Mouse (Mus musculus): Measurements from ENCODE around the gene Gm20479. TPM values are rescaled to one million over a fixed set of nuclear protein-coding genes. Genes with fewer than 3 reads are reported as not detected.

The Gm20479 gene
- polyA plus RNA-seq, 1 experiment from 2014 or later = not detected

DNA sequence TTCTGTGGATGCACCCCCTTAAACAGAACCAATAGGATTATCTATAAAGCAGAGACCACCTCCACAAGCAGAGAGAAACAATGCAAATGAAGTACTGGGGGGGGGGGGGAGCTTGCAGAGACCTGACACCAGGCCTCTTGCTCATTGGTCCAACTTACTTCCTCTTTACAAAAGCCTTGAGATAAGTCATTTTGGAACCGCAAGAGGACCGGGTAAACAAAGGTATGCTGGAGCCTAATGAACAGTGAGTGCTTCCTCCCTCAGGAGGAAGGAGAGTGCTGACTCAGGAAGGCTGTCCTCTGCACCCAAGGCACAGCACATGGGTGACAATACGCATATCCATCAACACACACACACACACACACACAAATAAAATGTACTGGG lies 368 bp upstream of the Gm20479 start:
- WGBS = 24% methylated on average over 3 of the region's 3 CpGs

DNA sequence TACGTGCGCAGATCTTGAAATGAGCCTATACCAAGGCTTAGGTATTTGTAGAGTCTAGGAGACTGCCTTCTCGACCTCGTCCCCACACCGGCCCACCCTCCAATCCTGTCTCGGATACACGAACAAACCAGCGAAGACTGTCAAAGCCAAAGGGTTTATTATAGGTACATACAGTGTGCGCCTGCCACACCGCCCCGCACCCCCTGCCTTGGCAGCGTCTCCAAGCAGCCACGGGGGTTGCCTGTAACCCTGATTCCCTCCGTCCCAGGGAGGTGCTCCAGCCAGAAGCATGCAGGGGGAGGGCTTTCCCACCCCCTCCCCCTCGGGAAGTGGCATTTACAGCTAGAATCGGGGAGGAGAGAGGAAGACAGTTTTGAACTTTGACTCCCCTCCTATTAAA lies 971 bp downstream of the Gm20479 start:
- Histone ChIP-seq H3K9me3 (ENCODE audit: control insufficient read depth, low read length) (no peaks in the 10 kb centered on the region), H3K27me3 (replicated peaks; ENCODE audit: control insufficient read depth, insufficient read depth, low read length) (no peaks in the 10 kb centered on the region), H3K4me3 (ENCODE audit: low read length) (peak overlapping the region; percentile 74), H3K4me2 (ENCODE audit: low read depth, low read length) (peak overlapping the region; percentile 81), H3K4me1 (ENCODE audit: control insufficient read depth, insufficient read depth, low read length) (peaks cover 28% of the 10 kb centered on the region), H3K27ac (ENCODE audit: low read length) (peak overlapping the region; percentile 89), H3K36me3 (ENCODE audit: control insufficient read depth, insufficient read depth, low read length) (peaks cover 8% of the 10 kb centered on the region; the same call in 1 of the 2 replicates), H3K9ac (ENCODE audit: low read depth, low read length) (peak overlapping the region; percentile 66)
- 1% methylated on average over 16 of the region's 16 CpGs for WGBS
- ATAC-seq = peak; percentile 54

More for the DNA sequence above, 368 bp upstream of the Gm20479 start:
- Histone ChIP-seq H3K9ac (ENCODE audit: low read depth, low read length) (no peak overlapping the region), H3K27ac (ENCODE audit: low read length) (peak overlapping the region; percentile 89), H3K27me3 (replicated peaks; ENCODE audit: control insufficient read depth, insufficient read depth, low read length) (0 out of 2 replicates have a peak, but pooled peaks cover 3% of the 10 kb centered on the region), H3K9me3 (ENCODE audit: control insufficient read depth, low read length) (no peaks in the 10 kb centered on the region), H3K4me1 (ENCODE audit: control insufficient read depth, insufficient read depth, low read length) (peaks cover 28% of the 10 kb centered on the region), H3K4me3 (ENCODE audit: low read length) (no peak overlapping the region; the same call in 1 of the 2 replicates), H3K36me3 (ENCODE audit: control insufficient read depth, insufficient read depth, low read length) (no peaks in the 10 kb centered on the region), H3K4me2 (ENCODE audit: low read depth, low read length) (peak overlapping the region; percentile 81)
- no peak for ATAC-seq

DNA sequence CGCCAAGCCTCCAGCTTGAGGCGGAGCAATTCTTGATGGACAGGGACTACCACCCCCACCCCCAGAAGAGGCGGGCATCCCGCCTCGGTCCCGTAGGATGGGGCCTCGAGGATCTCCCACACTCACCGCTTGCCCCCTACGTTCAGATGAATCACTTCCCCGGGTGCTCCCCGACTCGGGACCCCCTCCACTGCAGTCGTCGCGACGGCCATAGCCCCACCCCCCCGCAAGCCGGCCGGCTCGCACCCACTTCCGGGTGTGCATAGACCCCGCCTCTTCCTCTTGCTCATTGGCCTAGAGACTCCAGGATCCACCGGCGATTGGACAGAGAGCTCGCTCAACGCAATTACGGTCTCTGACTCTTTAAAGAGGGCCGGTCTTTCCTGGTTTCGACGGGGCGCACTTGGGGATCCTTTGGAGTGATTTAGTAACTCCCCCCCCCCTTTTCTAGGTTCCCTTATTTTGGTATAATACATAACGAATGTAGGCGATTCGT lies 1.4 kb downstream of the Gm20479 start, which contains the start of gene Shkbp1:
Gene Shkbp1 (minus strand): TSS at position 275 of the 496 bp plus-strand sequence.
- peak within 1 kb of the TSS; percentile 87 for H3K4me2 ChIP-seq (ENCODE audit: low read depth, low read length)
- H3K9me3 ChIP-seq (ENCODE audit: control insufficient read depth, low read length) = no peaks in the 10 kb centered on the region
- WGBS = under 1% methylated on average over 34 of the region's 34 CpGs
- peaks cover 24% of the 10 kb centered on the region for H3K4me1 ChIP-seq (ENCODE audit: control insufficient read depth, insufficient read depth, low read length)
- H3K9ac ChIP-seq (ENCODE audit: low read depth, low read length) = peak within 1 kb of the TSS; percentile 72
- peak within 1 kb of the TSS; percentile 89 for H3K27ac ChIP-seq (ENCODE audit: low read length)
- H3K36me3 ChIP-seq (ENCODE audit: control insufficient read depth, insufficient read depth, low read length) = peaks cover 8% of the 10 kb centered on the region; the same call in 1 of the 2 replicates
- ATAC-seq = peak; percentile 93
- H3K27me3 ChIP-seq (replicated peaks; ENCODE audit: control insufficient read depth, insufficient read depth, low read length) = no peaks in the 10 kb centered on the region
- peak within 1 kb of the TSS; percentile 74 for H3K4me3 ChIP-seq (ENCODE audit: low read length)

DNA sequence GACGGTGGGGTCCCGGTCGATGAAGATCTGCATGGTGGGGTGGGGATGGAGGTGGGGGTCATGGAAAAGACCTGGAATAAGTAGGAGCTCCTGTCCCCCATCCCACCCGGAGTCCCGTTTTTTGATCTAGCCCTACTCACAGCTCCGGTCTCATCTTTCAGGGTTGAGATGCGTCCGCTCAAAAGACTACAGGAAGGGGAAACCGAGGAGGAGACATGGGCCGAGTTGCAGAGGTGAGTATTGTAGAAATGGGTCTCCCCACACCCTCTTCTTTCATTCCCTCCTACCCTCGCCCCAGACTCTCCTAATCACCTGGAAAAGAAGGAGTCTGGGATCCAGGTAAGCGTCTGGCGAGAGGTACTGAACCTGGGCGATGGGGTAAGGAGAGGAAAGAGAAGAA lies 2.0 kb downstream of the Gm20479 start:
- peaks cover 24% of the 10 kb centered on the region for H3K4me1 ChIP-seq (ENCODE audit: control insufficient read depth, insufficient read depth, low read length)
- no peaks in the 10 kb centered on the region for H3K27me3 ChIP-seq (replicated peaks; ENCODE audit: control insufficient read depth, insufficient read depth, low read length)
- ATAC-seq = no peak
- peaks cover 8% of the 10 kb centered on the region; the same call in 1 of the 2 replicates for H3K36me3 ChIP-seq (ENCODE audit: control insufficient read depth, insufficient read depth, low read length)
- H3K4me3 ChIP-seq (ENCODE audit: low read length) = peak overlapping the region; percentile 74
- H3K27ac ChIP-seq (ENCODE audit: low read length) = no peak overlapping the region
- H3K9ac ChIP-seq (ENCODE audit: low read depth, low read length) = peak overlapping the region; percentile 72
- H3K4me2 ChIP-seq (ENCODE audit: low read depth, low read length) = peak overlapping the region; percentile 87
- 6% methylated on average over 14 of the region's 14 CpGs for WGBS
- no peaks in the 10 kb centered on the region for H3K9me3 ChIP-seq (ENCODE audit: control insufficient read depth, low read length)

DNA sequence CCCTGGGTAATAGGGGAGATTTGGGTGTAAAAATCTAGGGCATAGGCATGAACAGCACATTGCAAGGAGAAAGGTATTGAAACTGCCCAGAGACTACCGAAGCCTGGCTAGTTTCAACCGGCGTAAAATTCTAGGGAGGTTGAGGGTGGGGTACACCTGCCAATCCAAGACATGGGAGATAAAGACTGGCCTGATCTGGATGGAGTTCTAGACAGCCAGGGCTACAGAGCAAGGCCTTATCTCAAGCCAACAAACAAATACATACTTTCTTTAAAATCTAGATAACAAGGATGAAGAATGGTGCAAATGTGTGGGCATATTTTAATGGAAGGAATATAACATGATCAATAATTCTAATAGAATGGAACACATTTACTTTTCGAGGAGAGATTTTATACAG lies 2.4 kb downstream of the Gm20479 start:
- Histone ChIP-seq H3K9me3 (ENCODE audit: control insufficient read depth, low read length) (no peaks in the 10 kb centered on the region), H3K4me2 (ENCODE audit: low read depth, low read length) (peak overlapping the region; percentile 87), H3K9ac (ENCODE audit: low read depth, low read length) (peak overlapping the region; percentile 72; the same call in 1 of the 2 replicates), H3K27me3 (replicated peaks; ENCODE audit: control insufficient read depth, insufficient read depth, low read length) (no peaks in the 10 kb centered on the region), H3K4me3 (ENCODE audit: low read length) (peak overlapping the region; percentile 74), H3K36me3 (ENCODE audit: control insufficient read depth, insufficient read depth, low read length) (peaks cover 8% of the 10 kb centered on the region; the same call in 1 of the 2 replicates), H3K4me1 (ENCODE audit: control insufficient read depth, insufficient read depth, low read length) (peaks cover 24% of the 10 kb centered on the region), H3K27ac (ENCODE audit: low read length) (no peak overlapping the region)
- WGBS = 56% methylated on average over 4 of the region's 4 CpGs
- no peak for ATAC-seq

DNA sequence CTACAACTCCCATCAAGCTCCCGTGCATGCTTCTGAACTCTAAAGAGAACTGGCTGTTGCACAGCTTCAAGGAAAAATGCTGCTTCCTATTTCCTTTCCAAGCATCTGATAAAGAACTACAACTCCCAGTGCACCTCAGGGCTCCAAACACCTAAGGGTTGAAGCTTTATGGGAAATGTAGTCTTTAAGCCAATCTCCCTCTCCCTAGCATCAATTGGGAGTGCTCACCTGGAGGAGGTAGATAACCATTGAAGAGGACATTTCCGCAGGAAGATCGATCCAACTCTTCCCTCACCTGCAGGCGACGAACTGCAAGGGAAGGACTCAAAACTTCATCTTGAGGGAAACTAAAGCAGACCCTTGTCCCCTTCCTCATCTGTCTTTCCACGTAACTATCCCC lies 3.1 kb downstream of the Gm20479 start:
- peak; percentile 43 for ATAC-seq
- 30% methylated on average over 6 of the region's 6 CpGs for WGBS

DNA sequence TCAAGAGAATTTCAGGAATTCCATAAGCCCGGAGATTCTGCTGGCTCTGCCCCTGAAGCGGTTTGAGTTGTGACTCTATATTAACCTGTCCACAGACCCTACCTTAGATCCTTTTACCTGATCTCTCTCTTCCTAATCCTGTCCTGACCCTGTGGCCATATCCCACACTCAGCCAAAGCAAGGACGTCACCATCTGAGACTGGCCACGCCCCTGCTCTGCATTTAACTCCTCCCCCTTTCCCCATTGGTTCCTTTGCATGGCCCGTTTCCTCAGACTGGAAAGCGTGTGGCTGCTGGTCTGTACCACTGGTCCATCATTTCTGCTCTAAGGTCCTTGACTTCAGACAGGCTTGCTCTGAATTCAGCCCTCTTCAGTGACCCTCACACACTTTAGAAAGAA lies 11.8 kb downstream of the Gm20479 start:
- 24% methylated on average over 6 of the region's 6 CpGs for WGBS
- Histone ChIP-seq H3K36me3 (ENCODE audit: control insufficient read depth, insufficient read depth, low read length) (peaks cover 10% of the 10 kb centered on the region; the same call in 1 of the 2 replicates), H3K4me2 (ENCODE audit: low read depth, low read length) (no peak overlapping the region)

More for the DNA sequence above, 3.1 kb downstream of the Gm20479 start:
- H3K4me1 ChIP-seq (ENCODE audit: control insufficient read depth, insufficient read depth, low read length) = peaks cover 24% of the 10 kb centered on the region
- no peak overlapping the region for H3K4me3 ChIP-seq (ENCODE audit: low read length)
- peaks cover 8% of the 10 kb centered on the region; the same call in 1 of the 2 replicates for H3K36me3 ChIP-seq (ENCODE audit: control insufficient read depth, insufficient read depth, low read length)
- H3K4me2 ChIP-seq (ENCODE audit: low read depth, low read length) = peak overlapping the region; percentile 36
- H3K9me3 ChIP-seq (ENCODE audit: control insufficient read depth, low read length) = no peaks in the 10 kb centered on the region
- H3K27me3 ChIP-seq (replicated peaks; ENCODE audit: control insufficient read depth, insufficient read depth, low read length) = no peaks in the 10 kb centered on the region
- H3K9ac ChIP-seq (ENCODE audit: low read depth, low read length) = no peak overlapping the region
- no peak overlapping the region for H3K27ac ChIP-seq (ENCODE audit: low read length)

DNA sequence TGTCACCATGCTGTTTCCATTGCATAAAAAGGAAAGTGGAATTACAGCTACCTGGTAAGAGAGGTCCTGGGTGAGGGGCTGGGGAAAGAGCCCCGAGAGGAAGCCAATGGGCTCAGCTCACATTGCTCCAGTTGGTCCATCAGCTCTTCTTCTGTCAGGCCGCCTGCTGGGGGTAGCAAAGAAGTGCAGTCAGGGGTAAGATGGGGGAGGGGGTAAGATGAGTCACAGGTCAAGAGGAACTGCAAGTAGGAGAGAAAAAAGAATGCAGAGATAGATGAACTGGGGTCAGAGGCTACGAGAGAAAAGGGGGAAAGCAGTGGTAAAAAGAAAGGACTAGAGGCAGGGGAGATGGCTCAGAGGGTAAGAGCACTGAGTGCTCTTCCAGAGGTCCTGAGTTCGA lies 14.6 kb downstream of the Gm20479 start:
- no peak overlapping the region for H3K27ac ChIP-seq (ENCODE audit: low read length)
- peaks cover 10% of the 10 kb centered on the region; the same call in 1 of the 2 replicates for H3K36me3 ChIP-seq (ENCODE audit: control insufficient read depth, insufficient read depth, low read length)
- H3K4me3 ChIP-seq (ENCODE audit: low read length) = no peak overlapping the region
- H3K4me2 ChIP-seq (ENCODE audit: low read depth, low read length) = no peak overlapping the region
- H3K27me3 ChIP-seq (replicated peaks; ENCODE audit: control insufficient read depth, insufficient read depth, low read length) = no peaks in the 10 kb centered on the region; the same call in 1 of the 2 replicates
- no peak for ATAC-seq
- WGBS = 52% methylated on average over 4 of the region's 4 CpGs
- H3K4me1 ChIP-seq (ENCODE audit: control insufficient read depth, insufficient read depth, low read length) = 0 out of 2 replicates have a peak, but pooled peaks cover 2% of the 10 kb centered on the region
- H3K9ac ChIP-seq (ENCODE audit: low read depth, low read length) = no peak overlapping the region
- H3K9me3 ChIP-seq (ENCODE audit: control insufficient read depth, low read length) = no peaks in the 10 kb centered on the region

More for the DNA sequence above, 11.8 kb downstream of the Gm20479 start:
- Histone ChIP-seq H3K9ac (ENCODE audit: low read depth, low read length) (no peak overlapping the region), H3K9me3 (ENCODE audit: control insufficient read depth, low read length) (no peaks in the 10 kb centered on the region), H3K4me1 (ENCODE audit: control insufficient read depth, insufficient read depth, low read length) (no peaks in the 10 kb centered on the region), H3K27ac (ENCODE audit: low read length) (no peak overlapping the region), H3K4me3 (ENCODE audit: low read length) (no peak overlapping the region), H3K27me3 (replicated peaks; ENCODE audit: control insufficient read depth, insufficient read depth, low read length) (no peaks in the 10 kb centered on the region)
- no peak for ATAC-seq

DNA sequence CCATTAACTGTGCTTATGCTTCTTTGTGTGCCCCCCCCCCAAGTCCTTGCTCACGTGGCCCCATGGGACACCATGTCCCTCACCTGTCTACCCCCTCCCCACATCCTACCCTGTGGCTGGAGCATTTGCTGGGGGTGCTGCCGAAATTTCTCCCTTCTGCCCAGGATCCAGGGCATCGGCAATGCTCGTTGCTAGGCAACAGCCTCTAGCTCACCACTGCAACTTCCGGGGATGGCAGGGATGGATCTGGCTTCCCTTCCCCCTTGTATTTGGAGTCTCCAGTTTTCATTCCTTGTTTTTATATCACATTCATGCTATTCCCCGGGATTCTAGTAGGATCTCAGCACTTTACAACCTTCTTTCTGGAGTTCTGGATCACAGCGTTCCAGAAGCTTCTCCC lies 17.7 kb downstream of the Gm20479 start:
- no peak overlapping the region for H3K27ac ChIP-seq (ENCODE audit: low read length)
- 0 out of 2 replicates have a peak, but pooled peaks cover 3% of the 10 kb centered on the region for H3K36me3 ChIP-seq (ENCODE audit: control insufficient read depth, insufficient read depth, low read length)
- no peaks in the 10 kb centered on the region for H3K9me3 ChIP-seq (ENCODE audit: control insufficient read depth, low read length)
- peaks cover 18% of the 10 kb centered on the region for H3K4me1 ChIP-seq (ENCODE audit: control insufficient read depth, insufficient read depth, low read length)
- no peak overlapping the region for H3K4me2 ChIP-seq (ENCODE audit: low read depth, low read length)
- peaks cover 19% of the 10 kb centered on the region for H3K27me3 ChIP-seq (replicated peaks; ENCODE audit: control insufficient read depth, insufficient read depth, low read length)
- no peak overlapping the region for H3K4me3 ChIP-seq (ENCODE audit: low read length)
- ATAC-seq = no peak
- 28% methylated on average over 7 of the region's 7 CpGs for WGBS
- H3K9ac ChIP-seq (ENCODE audit: low read depth, low read length) = no peak overlapping the region

All from intestine, embryonic 16.5 days (tissue).